Mouse (Mus musculus) hindbrain, embryonic 15.5 days (tissue): ENCODE measurements around the gene Zfp617. TPM values are rescaled to one million over a fixed set of nuclear protein-coding genes. Genes with fewer than 3 reads are reported as not detected.

Source experiments
- polyA plus RNA-seq: library from polyadenylated mRNA; unstranded; fragments of >200 nt; fragmentation: Nextera tagmentation; extraction: Ambion mirVana; gene quantifications from 2 replicates; pipeline ENCODE4 v1.2.1, GENCODE M21; 2015

The Zfp617 gene
- polyA plus RNA-seq, 1 experiment from 2014 or later: 32.9 TPM

Other genes with a start within 250 kb of the Zfp617 start
- 20.8 and 24.7 TPM in 2 replicates for gene Unc13a, start 236.9 kb upstream of the Zfp617 start, polyA plus RNA-seq
- 6.1 and 7.0 TPM in 2 replicates for gene Jak3, start 232.3 kb upstream of the Zfp617 start, polyA plus RNA-seq
- 0.47 and 1.5 TPM in 2 replicates for gene Insl3, start 219.4 kb upstream of the Zfp617 start, polyA plus RNA-seq
- 0.45 and 0.52 TPM in 2 replicates for gene B3gnt3, start 206.8 kb upstream of the Zfp617 start, polyA plus RNA-seq
- gene Fcho1, start 182.9 kb upstream of the Zfp617 start, polyA plus RNA-seq: 77.2 and 93.0 TPM in 2 replicates
- 6.6 and 8.3 TPM in 2 replicates for gene Zfp709, start 26.6 kb upstream of the Zfp617 start, polyA plus RNA-seq
- 14.2 and 16.7 TPM in 2 replicates for gene Zfp882, start within 50 bp of the Zfp617 start, polyA plus RNA-seq
- gene Zfp961, start 42.4 kb downstream of the Zfp617 start, polyA plus RNA-seq: 18.1 and 19.2 TPM in 2 replicates
- 0.40 and 1.1 TPM in 2 replicates for gene Cyp4f18, start 101.0 kb downstream of the Zfp617 start, polyA plus RNA-seq
- 0.04 TPM in 1 of 2 replicates, not detected in the other for gene Olfr372, start 132.6 kb downstream of the Zfp617 start, polyA plus RNA-seq
- gene Olfr373, start 174.5 kb downstream of the Zfp617 start, polyA plus RNA-seq: not detected in 2 replicates
- 0.07 TPM in 1 of 2 replicates, not detected in the other for gene Olfr374, start 198.4 kb downstream of the Zfp617 start, polyA plus RNA-seq
- gene Tpm4, start 226.3 kb downstream of the Zfp617 start, polyA plus RNA-seq: 187 and 202 TPM in 2 replicates